Mouse (Mus musculus) heart, embryonic 11.5 days (tissue): ENCODE results near the gene Slc44a4. TPM values are rescaled to one million over a fixed set of nuclear protein-coding genes. Genes with fewer than 3 reads are reported as not detected.

Source experiments
- ATAC-seq: fragments of 200-750 bp; cut with Nextera tagmentation; replicated peaks from 2 replicates; pipeline ENCODE4 v1.8.0; 2017; ENCODE audit warnings: moderate library complexity; ENCODE audit not compliant: insufficient number of reproducible peaks, low FRiP score, low TSS enrichment
- H3K27ac ChIP-seq: fragments of 300-500 bp; sonication (generic); 2 replicates; pipeline ENCODE4 v1.5.1; 2014; ENCODE audit warnings: mild to moderate bottlenecking, low read depth, low read length
- H3K27me3 ChIP-seq: fragments of 300-500 bp; sonication (generic); 2 replicates; pipeline ENCODE4 v1.6.1; 2014; ENCODE audit warnings: mild to moderate bottlenecking, low read length, mixed read lengths; ENCODE audit not compliant: control insufficient read depth, insufficient read depth
- H3K36me3 ChIP-seq: fragments of 300-500 bp; sonication (generic); 2 replicates; pipeline ENCODE4 v1.6.1; 2014; ENCODE audit warnings: mild to moderate bottlenecking, low read length, moderate library complexity, mixed read lengths; ENCODE audit not compliant: control insufficient read depth, insufficient read depth
- H3K4me1 ChIP-seq: fragments of 300-500 bp; sonication (generic); 2 replicates; pipeline ENCODE4 v1.6.1; 2014; ENCODE audit warnings: low read length; ENCODE audit not compliant: control insufficient read depth, insufficient read depth
- H3K4me2 ChIP-seq: fragments of 300-500 bp; sonication (generic); 2 replicates; pipeline ENCODE4 v1.6.1; 2014; ENCODE audit warnings: mild to moderate bottlenecking, moderate library complexity
- H3K4me3 ChIP-seq: fragments of 300-500 bp; sonication (generic); 2 replicates; pipeline ENCODE4 v1.5.1; 2014; ENCODE audit warnings: low read depth, low read length
- H3K9ac ChIP-seq: fragments of 300-500 bp; sonication (generic); 2 replicates; pipeline ENCODE4 v1.6.1; 2014; ENCODE audit warnings: mild to moderate bottlenecking, low read depth, low read length, moderate library complexity
- H3K9me3 ChIP-seq: fragments of 300-500 bp; sonication (generic); replicated peaks from 2 replicates; pipeline ENCODE4 v1.6.1; 2016; ENCODE audit warnings: low read length; ENCODE audit not compliant: control insufficient read depth
- WGBS: fragments of 180-500 bp; shearing (Covaris S2); extraction: QIAGEN DNeasy Blood & Tissue Kit; methylation state at CpG from one replicate; pipeline ENCODE4 v1.1.7; 2014; ENCODE audit not compliant: insufficient replicate concordance; 5-methylcytosine and 5-hydroxymethylcytosine counted together
- polyA plus RNA-seq: library from polyadenylated mRNA; unstranded; fragments of >200 nt; fragmentation: Nextera tagmentation; extraction: Ambion mirVana; gene quantifications from 2 replicates; pipeline ENCODE4 v1.2.1, GENCODE M21; 2014

Slc44a4 gene
- polyA plus RNA-seq, 1 experiment from 2014 or later: 0.13 TPM

GRCm38 (mm10) chr17:34979631-34980030 lies 65.4 kb downstream of the Slc44a4 start:
- no peak for ATAC-seq
- H3K4me1 ChIP-seq: peaks cover 9% of the 10 kb centered on the region
- no peak overlapping the region for H3K27ac ChIP-seq
- no peak overlapping the region for H3K4me3 ChIP-seq
- no peak overlapping the region for H3K4me2 ChIP-seq
- no peaks in the 10 kb centered on the region for H3K27me3 ChIP-seq
- H3K36me3 ChIP-seq: no peaks in the 10 kb centered on the region
- 84% methylated on average over 4 of the region's 4 CpGs for WGBS
- no peaks in the 10 kb centered on the region for H3K9me3 ChIP-seq
- H3K9ac ChIP-seq: no peak overlapping the region

Other genes starting within 250 kb of the Slc44a4 start
- 0.24 and 0.27 TPM in 2 replicates for gene Tnxb, start 243.9 kb upstream of the Slc44a4 start, polyA plus RNA-seq
- not detected in 2 replicates for gene C4b, start 170.6 kb upstream of the Slc44a4 start, polyA plus RNA-seq
- gene Cyp21a1, start 109.9 kb upstream of the Slc44a4 start, polyA plus RNA-seq: not detected in 2 replicates
- gene Stk19, start 77.5 kb upstream of the Slc44a4 start, polyA plus RNA-seq: 15.7 and 17.8 TPM in 2 replicates
- 37.3 and 38.7 TPM in 2 replicates for gene Dxo, start 77.4 kb upstream of the Slc44a4 start, polyA plus RNA-seq
- gene Skiv2l, start 64.3 kb upstream of the Slc44a4 start, polyA plus RNA-seq: 24.3 and 30.3 TPM in 2 replicates
- gene Nelfe, start 64.1 kb upstream of the Slc44a4 start, polyA plus RNA-seq: 89.9 and 96.8 TPM in 2 replicates
- gene Cfb, start 51.9 kb upstream of the Slc44a4 start, polyA plus RNA-seq: 0.65 and 2.5 TPM in 2 replicates
- 0.52 and 0.59 TPM in 2 replicates for gene Zbtb12, start 35.0 kb upstream of the Slc44a4 start, polyA plus RNA-seq
- gene Gm20547, start 32.4 kb upstream of the Slc44a4 start, polyA plus RNA-seq: not detected in 2 replicates
- gene C2, start 16.2 kb upstream of the Slc44a4 start, polyA plus RNA-seq: 0.70 and 0.94 TPM in 2 replicates
- gene Ehmt2, start 16.0 kb upstream of the Slc44a4 start, polyA plus RNA-seq: 32.4 and 42.3 TPM in 2 replicates
- gene Neu1, start 16.8 kb downstream of the Slc44a4 start, polyA plus RNA-seq: 16.0 and 16.6 TPM in 2 replicates
- gene Hspa1b, start 44.8 kb downstream of the Slc44a4 start, polyA plus RNA-seq: 0.48 and 0.50 TPM in 2 replicates
- not detected in 2 replicates for gene Gm20481, start 55.4 kb downstream of the Slc44a4 start, polyA plus RNA-seq
- 1.9 and 2.5 TPM in 2 replicates for gene Hspa1a, start 57.7 kb downstream of the Slc44a4 start, polyA plus RNA-seq
- 1.7 and 4.0 TPM in 2 replicates for gene Hspa1l, start 58.2 kb downstream of the Slc44a4 start, polyA plus RNA-seq
- 162 and 169 TPM in 2 replicates for gene Lsm2, start 67.4 kb downstream of the Slc44a4 start, polyA plus RNA-seq
- gene Vars, start 86.5 kb downstream of the Slc44a4 start, polyA plus RNA-seq: 55.7 and 59.7 TPM in 2 replicates
- gene Vwa7, start 102.1 kb downstream of the Slc44a4 start, polyA plus RNA-seq: 0.20 and 0.27 TPM in 2 replicates
- 1.8 and 2.1 TPM in 2 replicates for gene Sapcd1, start 113.5 kb downstream of the Slc44a4 start, polyA plus RNA-seq
- 4.4 and 4.6 TPM in 2 replicates for gene Msh5, start 132.3 kb downstream of the Slc44a4 start, polyA plus RNA-seq
- gene Clic1, start 135.5 kb downstream of the Slc44a4 start, polyA plus RNA-seq: 86.4 and 228 TPM in 2 replicates
- gene Ddah2, start 144.6 kb downstream of the Slc44a4 start, polyA plus RNA-seq: 213 and 217 TPM in 2 replicates
- not detected in 2 replicates for gene Ly6g6c, start 150.9 kb downstream of the Slc44a4 start, polyA plus RNA-seq
- gene Mpig6b, start 151.7 kb downstream of the Slc44a4 start, polyA plus RNA-seq: 1.4 and 1.8 TPM in 2 replicates
- gene Ly6g6e, start 162.4 kb downstream of the Slc44a4 start, polyA plus RNA-seq: 0.42 TPM in 1 of 2 replicates, not detected in the other
- gene Ly6g6d, start 163.6 kb downstream of the Slc44a4 start, polyA plus RNA-seq: 2.0 and 2.2 TPM in 2 replicates
- gene Ly6g6f, start 171.1 kb downstream of the Slc44a4 start, polyA plus RNA-seq: 1.8 TPM in 2 replicates
- gene Abhd16a, start 174.8 kb downstream of the Slc44a4 start, polyA plus RNA-seq: 47.4 and 51.2 TPM in 2 replicates
- gene Ly6g5c, start 193.8 kb downstream of the Slc44a4 start, polyA plus RNA-seq: not detected in 2 replicates
- 0.36 and 0.56 TPM in 2 replicates for gene Ly6g5b, start 201.0 kb downstream of the Slc44a4 start, polyA plus RNA-seq
- 15.7 and 17.2 TPM in 2 replicates for gene Gpank1, start 207.0 kb downstream of the Slc44a4 start, polyA plus RNA-seq
- gene Csnk2b, start 207.6 kb downstream of the Slc44a4 start, polyA plus RNA-seq: 221 and 222 TPM in 2 replicates
- 8.4 and 10.8 TPM in 2 replicates for gene D17H6S53E, start 211.9 kb downstream of the Slc44a4 start, polyA plus RNA-seq
- 2.3 and 12.9 TPM in 2 replicates for gene Apom, start 217.6 kb downstream of the Slc44a4 start, polyA plus RNA-seq
- 72.5 and 77.4 TPM in 2 replicates for gene Bag6, start 220.7 kb downstream of the Slc44a4 start, polyA plus RNA-seq